Mouse (Mus musculus) embryo, embryonic 11 days (tissue): ENCODE results near the gene Rnaset2b.
"Not testable (repeated sequence)": the region's sequence is repeated elsewhere in the genome, so short reads cannot be mapped to it uniquely, and the experiment has no call there.

Experiments
- DNase-seq: peaks from one replicate; pipeline ENCODE4 v3.0.0-alpha.2; 2015

Gene Rnaset2b

GRCm38 (mm10) chr17:6970334-6970733 lies at the start of gene Rnaset2b:
Gene Rnaset2b (plus strand): TSS chr17:6970634.
- DNase-seq, result not testable (repeated sequence)

- DNase-seq, result not testable (repeated sequence)
Observed at GRCm38 (mm10) chr17:6931625-6932024, 38.8 kb upstream of the Rnaset2b start.

GRCm38 (mm10) chr17:6942560-6942959 lies 27.9 kb upstream of the Rnaset2b start:
- DNase-seq, result not testable (repeated sequence)

GRCm38 (mm10) chr17:6947637-6947983 lies 22.8 kb upstream of the Rnaset2b start:
- not testable (repeated sequence) for DNase-seq

GRCm38 (mm10) chr17:6947984-6948768 lies 22.3 kb upstream of the Rnaset2b start, which contains the start of gene Rsph3b:
Gene Rsph3b (minus strand): TSS chr17:6948682.
- peak; percentile 93 for DNase-seq

GRCm38 (mm10) chr17:6948769-6949228 lies 21.6 kb upstream of the Rnaset2b start:
- not testable (repeated sequence) for DNase-seq

- not testable (repeated sequence) for DNase-seq
Observed at GRCm38 (mm10) chr17:6958881-6959280, 11.6 kb upstream of the Rnaset2b start.

GRCm38 (mm10) chr17:6959543-6960259 lies 10.7 kb upstream of the Rnaset2b start:
- DNase-seq, result not testable (repeated sequence)

- not testable (repeated sequence) for DNase-seq
Observed at GRCm38 (mm10) chr17:6960349-6960748, 10.1 kb upstream of the Rnaset2b start.

- DNase-seq, result peak; percentile 10
Observed at GRCm38 (mm10) chr17:6960776-6961175, 9.7 kb upstream of the Rnaset2b start, which contains the start of gene Tagap1. Gene Tagap1 (minus strand): TSS chr17:6961156.

GRCm38 (mm10) chr17:6961181-6962000 lies 9.0 kb upstream of the Rnaset2b start:
- DNase-seq, result peak; percentile 10

GRCm38 (mm10) chr17:6962339-6962738 lies 8.1 kb upstream of the Rnaset2b start:
- DNase-seq, result not testable (repeated sequence)

GRCm38 (mm10) chr17:6962936-6963335 lies 7.5 kb upstream of the Rnaset2b start:
- not testable (repeated sequence) for DNase-seq

- peak; percentile 28 for DNase-seq
Observed at GRCm38 (mm10) chr17:6965364-6965763, 5.1 kb upstream of the Rnaset2b start.

- not testable (repeated sequence) for DNase-seq
Observed at GRCm38 (mm10) chr17:6967673-6968072, 2.8 kb upstream of the Rnaset2b start.

GRCm38 (mm10) chr17:6971238-6971637 lies 804 bp downstream of the Rnaset2b start:
- DNase-seq, result not testable (repeated sequence)

GRCm38 (mm10) chr17:6972836-6973396 lies 2.5 kb downstream of the Rnaset2b start:
- not testable (repeated sequence) for DNase-seq

- DNase-seq, result not testable (repeated sequence)
Observed at GRCm38 (mm10) chr17:6974985-6975384, 4.6 kb downstream of the Rnaset2b start.

GRCm38 (mm10) chr17:6978287-6979248 lies 8.1 kb downstream of the Rnaset2b start, which contains the start of gene Gm49721:
Gene Gm49721 (plus strand): TSS chr17:6978904.
- peak; percentile 39 for DNase-seq

GRCm38 (mm10) chr17:6979380-6979779 lies 8.9 kb downstream of the Rnaset2b start:
- DNase-seq, result peak; percentile 11

GRCm38 (mm10) chr17:6980144-6980543 lies 9.7 kb downstream of the Rnaset2b start:
- DNase-seq, result not testable (repeated sequence)
